Mouse (Mus musculus) midbrain, embryonic 11.5 days (tissue): ENCODE results near the gene Boll. TPM values are rescaled to one million over a fixed set of nuclear protein-coding genes. Genes with fewer than 3 reads are reported as not detected.

ENCODE experiments used
- ATAC-seq: fragments of 200-750 bp; cut with Nextera tagmentation; 2 replicates; pipeline ENCODE4 v1.8.0; 2017; ENCODE audit warnings: moderate TSS enrichment, moderate library complexity; ENCODE audit not compliant: low FRiP score
- DNase-seq: peaks from one replicate; pipeline ENCODE4 v3.0.0; 2015; ENCODE audit warnings: low spot score; ENCODE audit errors: missing footprints
- H3K27ac ChIP-seq: fragments of 300-500 bp; sonication (generic); 2 replicates; pipeline ENCODE4 v1.5.1; 2014; ENCODE audit warnings: low read depth, low read length
- H3K27me3 ChIP-seq: fragments of 300-500 bp; sonication (generic); 2 replicates; pipeline ENCODE4 v1.6.1; 2014; ENCODE audit warnings: mild to moderate bottlenecking, low read length, moderate library complexity, mixed read lengths; ENCODE audit not compliant: control insufficient read depth, insufficient read depth
- H3K36me3 ChIP-seq: fragments of 300-500 bp; sonication (generic); 2 replicates; pipeline ENCODE4 v1.6.1; 2014; ENCODE audit warnings: mild to moderate bottlenecking, low read length, moderate library complexity, mixed read lengths; ENCODE audit not compliant: control insufficient read depth, insufficient read depth
- H3K4me1 ChIP-seq: fragments of 300-500 bp; sonication (generic); 2 replicates; pipeline ENCODE4 v1.6.1; 2014; ENCODE audit warnings: low read length; ENCODE audit not compliant: control insufficient read depth, insufficient read depth
- H3K4me2 ChIP-seq: fragments of 300-500 bp; sonication (generic); 2 replicates; pipeline ENCODE4 v1.6.1; 2014; ENCODE audit warnings: mild to moderate bottlenecking, moderate library complexity
- H3K4me3 ChIP-seq: fragments of 300-500 bp; sonication (generic); 2 replicates; pipeline ENCODE4 v1.5.1; 2014; ENCODE audit warnings: low read depth, low read length
- H3K9ac ChIP-seq: fragments of 300-500 bp; sonication (generic); 2 replicates; pipeline ENCODE4 v1.6.1; 2014; ENCODE audit warnings: low read length
- H3K9me3 ChIP-seq: fragments of 300-500 bp; sonication (generic); 2 replicates; pipeline ENCODE4 v1.6.1; 2016; ENCODE audit warnings: low read length; ENCODE audit not compliant: control insufficient read depth
- WGBS: fragments of 180-500 bp; shearing (Covaris S2); extraction: QIAGEN DNeasy Blood & Tissue Kit; methylation state at CpG from one replicate; pipeline ENCODE4 v1.1.7; 2014; 5-methylcytosine and 5-hydroxymethylcytosine counted together
- polyA plus RNA-seq: library from polyadenylated mRNA; unstranded; fragments of >200 nt; fragmentation: Nextera tagmentation; extraction: Ambion mirVana; gene quantifications from 2 replicates; pipeline ENCODE4 v1.2.1, GENCODE M21; 2014

Gene Boll
- polyA plus RNA-seq, 1 experiment from 2014 or later: 0.33 TPM

- H3K4me3 ChIP-seq: no peak overlapping the region
- H3K4me1 ChIP-seq: no peaks in the 10 kb centered on the region
- no peaks in the 10 kb centered on the region for H3K9me3 ChIP-seq
- no peak overlapping the region for H3K9ac ChIP-seq
- no peaks in the 10 kb centered on the region for H3K36me3 ChIP-seq
- 88% methylated on average over 2 of the region's 2 CpGs for WGBS
- no peak overlapping the region for H3K4me2 ChIP-seq
- ATAC-seq: no peak
- H3K27me3 ChIP-seq: no peaks in the 10 kb centered on the region
- no peak overlapping the region for H3K27ac ChIP-seq
- no peak for DNase-seq
These were observed 146.1 kb downstream of the Boll start for GRCm38 (mm10) chr1:55217191-55217590.

DNA sequence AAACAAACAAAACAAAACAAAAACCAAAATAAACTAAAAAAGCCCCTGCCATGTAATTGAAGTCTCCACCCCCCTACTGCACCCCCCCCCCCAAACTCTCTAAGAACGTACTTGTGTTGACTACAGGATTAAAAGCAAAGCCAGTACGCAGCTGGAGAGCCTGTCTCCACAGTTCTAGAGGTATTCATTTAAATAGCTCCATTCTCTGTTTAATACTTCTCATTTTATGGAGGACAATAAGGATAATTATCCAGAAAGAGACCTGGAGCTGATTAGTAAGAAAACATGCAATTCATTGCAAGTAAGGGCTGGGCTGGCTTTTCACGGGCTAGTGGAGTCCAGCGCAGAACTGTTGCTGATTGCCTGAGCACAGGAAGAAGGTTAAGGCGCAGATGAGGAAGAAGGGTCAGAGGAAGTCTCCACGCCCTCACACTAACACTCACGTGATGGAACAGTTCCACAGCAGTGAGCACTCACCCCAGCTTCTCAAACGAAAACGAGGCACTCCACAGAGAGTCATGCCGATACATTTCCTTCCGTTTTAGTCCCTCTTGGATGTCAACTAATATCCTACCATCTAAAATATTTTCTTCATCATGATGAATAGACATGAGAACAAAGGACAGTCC is 148.0 kb downstream of the Boll start:
- no peak for DNase-seq
- 71% methylated on average over 11 of the region's 11 CpGs for WGBS
- no peak overlapping the region for H3K27ac ChIP-seq
- no peaks in the 10 kb centered on the region for H3K36me3 ChIP-seq
- no peaks in the 10 kb centered on the region for H3K27me3 ChIP-seq
- H3K9ac ChIP-seq: no peak overlapping the region
- H3K9me3 ChIP-seq: no peaks in the 10 kb centered on the region
- H3K4me3 ChIP-seq: no peak overlapping the region
- no peak overlapping the region for H3K4me2 ChIP-seq
- ATAC-seq: no peak
- no peaks in the 10 kb centered on the region for H3K4me1 ChIP-seq

GRCm38 (mm10) chr1:55213936-55214335 is 149.3 kb downstream of the Boll start:
- no peak overlapping the region for H3K9ac ChIP-seq
- no peak for DNase-seq
- 91% methylated on average over 6 of the region's 6 CpGs for WGBS

DNA sequence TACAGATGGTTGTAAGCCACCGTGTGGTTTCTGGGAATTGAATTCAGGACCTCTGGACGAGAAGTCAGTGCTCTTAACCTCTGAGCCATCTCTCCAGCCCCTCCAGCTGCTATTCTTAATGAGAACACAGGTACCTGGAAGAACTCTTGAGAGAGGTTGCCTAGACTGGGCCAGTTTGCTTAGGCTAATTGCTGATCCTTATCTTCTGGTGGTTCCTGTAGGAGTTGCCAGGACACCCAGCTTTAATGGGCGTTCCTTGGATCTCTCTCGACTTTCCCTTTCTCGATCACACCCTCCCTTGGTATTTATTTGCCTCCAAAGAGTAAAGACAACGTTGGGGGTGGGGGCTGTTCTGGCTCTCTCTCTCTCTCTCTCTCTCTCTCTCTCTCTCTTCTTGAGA is 149.8 kb downstream of the Boll start:
- ATAC-seq (no peak), DNase-seq (no peak)
- Histone ChIP-seq H3K27ac (no peak overlapping the region), H3K9ac (no peak overlapping the region), H3K4me1 (no peaks in the 10 kb centered on the region), H3K36me3 (no peaks in the 10 kb centered on the region), H3K9me3 (no peaks in the 10 kb centered on the region), H3K4me2 (no peak overlapping the region), H3K4me3 (no peak overlapping the region), H3K27me3 (no peaks in the 10 kb centered on the region)
- 82% methylated on average over 6 of the region's 6 CpGs for WGBS

More at GRCm38 (mm10) chr1:55213936-55214335, 149.3 kb downstream of the Boll start:
- Histone ChIP-seq H3K4me2 (no peak overlapping the region), H3K9me3 (no peaks in the 10 kb centered on the region), H3K27ac (no peak overlapping the region), H3K4me1 (no peaks in the 10 kb centered on the region), H3K27me3 (no peaks in the 10 kb centered on the region), H3K4me3 (no peak overlapping the region), H3K36me3 (no peaks in the 10 kb centered on the region)
- ATAC-seq: no peak

DNA sequence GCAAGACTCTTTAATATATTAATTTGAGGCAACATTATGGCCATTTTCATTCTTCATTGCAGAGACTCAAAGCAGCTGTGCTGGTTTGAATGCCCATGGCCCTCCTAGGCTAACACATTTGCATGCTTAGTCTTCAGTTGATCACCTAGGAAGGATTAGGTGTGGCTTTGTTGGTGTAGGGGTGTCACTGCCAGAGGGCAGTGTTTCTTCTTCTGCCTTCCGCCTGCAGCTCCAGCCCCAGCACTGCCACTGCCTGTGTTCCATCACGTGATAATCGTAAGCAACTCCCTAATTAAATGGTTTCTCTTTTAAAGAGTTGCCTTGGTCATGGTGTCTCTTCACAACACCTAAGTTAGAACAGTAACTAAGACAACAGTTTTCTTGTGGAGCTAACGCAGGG is 150.5 kb downstream of the Boll start:
- no peaks in the 10 kb centered on the region for H3K9me3 ChIP-seq
- H3K4me3 ChIP-seq: no peak overlapping the region
- no peak overlapping the region for H3K27ac ChIP-seq
- no peak overlapping the region for H3K4me2 ChIP-seq
- H3K36me3 ChIP-seq: no peaks in the 10 kb centered on the region
- no peak overlapping the region for H3K9ac ChIP-seq
- DNase-seq: no peak
- WGBS: 82% methylated on average over 4 of the region's 4 CpGs
- H3K27me3 ChIP-seq: no peaks in the 10 kb centered on the region
- H3K4me1 ChIP-seq: no peaks in the 10 kb centered on the region
- ATAC-seq: no peak

DNA sequence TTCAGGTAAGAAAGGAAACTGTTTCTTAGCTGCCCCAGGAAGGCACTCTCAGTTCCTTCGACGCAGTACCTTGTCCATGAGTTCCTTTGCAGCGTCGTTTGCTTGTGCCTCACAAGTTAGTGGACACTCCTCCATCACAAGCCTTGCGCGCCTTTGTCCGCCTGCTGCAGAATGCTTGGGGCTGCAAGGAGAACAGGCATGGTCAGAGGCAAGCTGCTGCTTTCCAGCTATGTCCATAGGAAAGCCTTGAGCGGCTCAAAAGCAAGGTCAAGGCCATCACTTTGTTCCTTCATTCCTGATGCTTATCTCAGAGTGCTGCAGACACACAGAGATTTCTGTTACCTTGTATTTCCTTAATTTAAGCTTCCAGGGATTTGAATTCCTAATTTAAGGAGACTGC is 152.2 kb downstream of the Boll start:
- H3K4me1 ChIP-seq: 0 out of 2 replicates have a peak, but pooled peaks cover 2% of the 10 kb centered on the region
- no peak overlapping the region for H3K4me2 ChIP-seq
- DNase-seq (no peak), ATAC-seq (no peak)
- H3K27me3 ChIP-seq: no peaks in the 10 kb centered on the region
- 77% methylated on average over 8 of the region's 8 CpGs for WGBS
- H3K9me3 ChIP-seq: no peaks in the 10 kb centered on the region
- H3K36me3 ChIP-seq: no peaks in the 10 kb centered on the region
- no peak overlapping the region for H3K9ac ChIP-seq
- no peak overlapping the region for H3K4me3 ChIP-seq
- H3K27ac ChIP-seq: no peak overlapping the region

- Histone ChIP-seq H3K4me2 (no peak overlapping the region), H3K9me3 (no peaks in the 10 kb centered on the region), H3K9ac (no peak overlapping the region), H3K27me3 (no peaks in the 10 kb centered on the region), H3K4me1 (0 out of 2 replicates have a peak, but pooled peaks cover 3% of the 10 kb centered on the region), H3K36me3 (no peaks in the 10 kb centered on the region), H3K4me3 (no peak overlapping the region), H3K27ac (no peak overlapping the region)
- ATAC-seq (no peak), DNase-seq (no peak)
- 50% methylated on average over 12 of the region's 12 CpGs for WGBS
These were observed 152.9 kb downstream of the Boll start for GRCm38 (mm10) chr1:55210202-55210965.

DNA sequence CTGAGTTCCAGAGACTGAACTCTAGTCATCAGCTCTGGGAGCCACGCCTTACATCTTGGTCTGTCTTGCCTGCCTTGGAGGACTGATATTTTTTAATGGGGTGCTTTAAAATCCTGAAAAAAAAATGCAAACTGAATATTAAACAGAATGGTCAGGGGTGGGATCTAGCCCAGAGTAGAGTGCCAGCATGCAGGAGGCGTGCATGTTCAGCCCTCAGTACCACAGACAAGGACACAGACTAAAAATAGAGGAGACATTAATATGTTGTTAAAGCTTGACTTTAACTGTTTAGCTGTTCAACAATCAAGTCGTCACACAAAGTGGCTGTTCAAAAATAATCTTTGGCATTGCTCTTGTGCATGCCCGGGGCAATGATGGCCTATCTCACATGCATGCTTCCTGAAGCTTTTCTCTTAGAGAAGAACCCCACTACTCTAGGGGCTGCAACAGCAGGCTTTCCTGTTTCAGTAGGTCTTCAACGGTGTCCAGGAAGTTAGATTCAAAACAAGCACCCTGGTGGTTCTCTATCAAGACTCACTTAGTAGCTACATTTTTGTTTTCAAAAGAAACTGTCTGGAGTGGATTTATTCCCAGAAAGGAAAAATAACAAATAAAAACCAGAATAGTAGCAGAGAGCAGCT is 154.6 kb downstream of the Boll start:
- DNase-seq (no peak), ATAC-seq (no peak)
- Histone ChIP-seq H3K4me3 (no peak overlapping the region), H3K27ac (no peak overlapping the region), H3K9ac (no peak overlapping the region), H3K36me3 (no peaks in the 10 kb centered on the region), H3K4me2 (no peak overlapping the region), H3K27me3 (no peaks in the 10 kb centered on the region), H3K4me1 (0 out of 2 replicates have a peak, but pooled peaks cover 3% of the 10 kb centered on the region), H3K9me3 (no peaks in the 10 kb centered on the region)
- WGBS: 76% methylated on average over 5 of the region's 5 CpGs

GRCm38 (mm10) chr1:55207561-55207960 is 155.7 kb downstream of the Boll start:
- Histone ChIP-seq H3K4me1 (0 out of 2 replicates have a peak, but pooled peaks cover 3% of the 10 kb centered on the region), H3K4me2 (no peak overlapping the region), H3K9ac (no peak overlapping the region), H3K27me3 (no peaks in the 10 kb centered on the region), H3K36me3 (no peaks in the 10 kb centered on the region), H3K4me3 (no peak overlapping the region), H3K9me3 (no peaks in the 10 kb centered on the region), H3K27ac (no peak overlapping the region)
- no peak for DNase-seq
- ATAC-seq: no peak
- 90% methylated on average over 6 of the region's 6 CpGs for WGBS
